Mouse (Mus musculus) forebrain, embryonic 10.5 days (tissue): Measurements from ENCODE around the gene Olfr1555-ps1. TPM values are rescaled to one million over a fixed set of nuclear protein-coding genes. Genes with fewer than 3 reads are reported as not detected.
"Not testable (repeated sequence)": the region's sequence is repeated elsewhere in the genome, so short reads cannot be mapped to it uniquely, and the experiment has no call there.

Source experiments
- DNase-seq: peaks from one replicate; pipeline ENCODE4 v3.0.0-alpha.2; 2017; ENCODE audit warnings: low spot score; ENCODE audit errors: extremely low spot score
- H3K27ac ChIP-seq: fragments of 300-500 bp; sonication (generic); 2 replicates; pipeline ENCODE4 v1.5.1; 2016; ENCODE audit warnings: mild to moderate bottlenecking
- H3K27me3 ChIP-seq: fragments of 300-500 bp; sonication (generic); 2 replicates; pipeline ENCODE4 v1.6.1; 2016; ENCODE audit warnings: mild to moderate bottlenecking; ENCODE audit not compliant: poor library complexity, severe bottlenecking
- H3K36me3 ChIP-seq: fragments of 300-500 bp; sonication (generic); replicated peaks from 2 replicates; pipeline ENCODE4 v1.6.1; 2016; ENCODE audit warnings: mild to moderate bottlenecking, moderate library complexity
- H3K4me1 ChIP-seq: fragments of 300-500 bp; sonication (generic); 2 replicates; pipeline ENCODE4 v1.6.1; 2016
- H3K4me3 ChIP-seq: fragments of 300-500 bp; sonication (generic); 2 replicates; pipeline ENCODE4 v1.5.1; 2016; ENCODE audit warnings: mild to moderate bottlenecking, moderate library complexity
- H3K9me3 ChIP-seq: fragments of 300-500 bp; sonication (generic); 2 replicates; pipeline ENCODE4 v1.6.1; 2016; ENCODE audit warnings: mild to moderate bottlenecking, moderate library complexity
- WGBS: fragments of 180-500 bp; shearing (Covaris S2); methylation state at CpG from one replicate; pipeline ENCODE4 v1.1.7; 2016; 5-methylcytosine and 5-hydroxymethylcytosine counted together
- polyA plus RNA-seq: library from polyadenylated mRNA; unstranded; fragments of >200 nt; fragmentation: Nextera tagmentation; extraction: Ambion mirVana; gene quantifications from 2 replicates; pipeline ENCODE4 v1.2.1, GENCODE M21; 2016

Olfr1555-ps1 gene
- not detected in 2 replicates for polyA plus RNA-seq

DNA sequence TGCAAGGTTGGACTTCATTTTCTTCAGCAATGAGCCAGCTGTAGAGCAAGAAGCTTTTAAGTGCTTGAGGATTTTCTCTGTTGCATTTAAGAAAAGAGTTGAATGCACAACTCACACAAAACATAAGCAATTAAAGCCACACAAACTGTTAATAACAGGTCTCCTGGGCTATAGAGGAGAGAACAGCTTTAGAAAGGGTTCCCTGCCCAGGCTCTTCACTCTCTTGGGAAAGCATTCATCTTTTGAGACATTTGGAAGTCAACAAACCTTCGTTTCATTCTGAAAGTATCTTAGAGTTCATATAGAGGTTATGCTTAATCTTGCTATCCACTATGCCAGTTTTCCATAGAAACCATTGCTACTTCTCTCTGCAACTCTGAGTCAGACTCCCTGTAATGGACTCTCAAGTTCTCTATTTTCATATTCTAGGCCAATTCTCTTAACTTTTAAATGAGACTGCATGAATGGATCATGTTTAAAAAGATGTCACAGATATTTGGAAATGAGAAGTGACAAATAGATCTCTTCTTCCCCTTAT, at the start of gene Olfr1555-ps1:
Gene Olfr1555-ps1 (minus strand): TSS at position 51 of the 538 bp plus-strand sequence.
- H3K27me3 ChIP-seq, DNase-seq, H3K9me3 ChIP-seq, H3K4me1 ChIP-seq, H3K4me3 ChIP-seq, H3K27ac ChIP-seq, H3K36me3 ChIP-seq: not testable (repeated sequence)
- WGBS: 61% methylated on average over 1 of the region's 1 CpGs

DNA sequence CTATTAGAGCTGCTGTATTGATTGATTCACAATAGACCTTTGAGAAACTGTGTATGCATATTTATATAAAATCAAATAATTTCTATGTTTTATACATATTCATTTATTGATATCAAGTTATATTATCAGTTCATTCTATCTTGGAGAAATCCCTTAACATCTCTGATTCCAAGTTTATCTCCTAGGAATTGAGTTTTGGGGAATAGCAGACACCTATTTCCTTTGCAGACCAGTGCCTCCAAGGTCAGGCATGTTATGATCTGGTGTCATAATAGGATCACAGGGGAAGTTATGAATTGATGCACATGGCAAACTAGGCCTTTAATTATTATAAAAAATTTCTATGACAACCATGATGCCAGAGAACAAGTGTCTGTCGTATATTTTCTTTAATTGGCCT, 30.4 kb upstream of the Olfr1555-ps1 start, which contains the start of gene Olfr1431:
Gene Olfr1431 (plus strand): TSS at position 301 of the 400 bp plus-strand sequence.
- H3K27ac ChIP-seq: no peak within 1 kb of the TSS
- H3K4me1 ChIP-seq: no peaks in the 10 kb centered on the region
- H3K36me3 ChIP-seq: no peaks in the 10 kb centered on the region
- no peaks in the 10 kb centered on the region for H3K27me3 ChIP-seq
- H3K4me3 ChIP-seq: no peak within 1 kb of the TSS
- WGBS: 79% methylated on average over 1 of the region's 1 CpGs
- DNase-seq: no peak
- peaks cover 7% of the 10 kb centered on the region; the same call in 1 of the 2 replicates for H3K9me3 ChIP-seq

DNA sequence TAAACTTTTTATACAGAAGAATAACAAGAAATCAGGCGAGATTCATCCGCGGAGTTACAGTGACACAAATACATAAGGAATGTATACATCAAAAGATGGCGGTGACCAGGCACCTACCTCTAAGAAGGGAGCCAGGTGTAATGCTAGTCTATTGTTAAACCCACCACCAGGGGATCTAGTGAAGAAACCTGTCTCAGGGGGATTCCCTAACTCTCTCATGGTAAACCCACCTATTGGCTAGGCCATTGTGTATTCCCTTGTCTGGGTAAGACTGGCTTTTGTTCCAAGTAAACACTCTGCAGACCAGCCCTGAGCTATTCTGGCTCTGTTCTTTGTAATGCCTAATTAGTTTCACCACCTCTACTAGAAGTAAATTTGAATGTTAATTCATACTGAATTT, 29.2 kb upstream of the Olfr1555-ps1 start:
- 80% methylated on average over 4 of the region's 4 CpGs for WGBS
- not testable (repeated sequence) for H3K4me1 ChIP-seq, H3K27ac ChIP-seq, H3K27me3 ChIP-seq, H3K4me3 ChIP-seq, H3K36me3 ChIP-seq, DNase-seq, H3K9me3 ChIP-seq

DNA sequence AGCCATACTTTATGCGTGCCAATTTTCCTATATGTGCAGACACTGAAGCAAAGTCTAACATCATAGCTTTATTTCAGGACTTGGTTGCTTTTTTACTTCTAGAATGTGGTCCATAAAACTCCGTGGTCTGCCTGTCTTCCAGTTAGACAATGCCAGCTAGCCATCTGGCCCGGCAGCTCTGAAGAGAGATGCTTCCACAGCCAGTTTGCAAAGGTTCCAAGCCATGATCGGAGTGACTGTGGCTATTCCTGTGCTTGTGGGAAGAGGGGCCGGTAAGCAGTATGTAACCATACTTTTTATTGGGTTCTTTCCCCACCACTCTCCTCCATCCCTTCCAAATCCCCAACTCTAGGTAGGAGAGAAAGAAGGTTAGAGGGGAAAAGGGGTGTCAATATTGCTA, 5.5 kb upstream of the Olfr1555-ps1 start:
- DNase-seq: not testable (repeated sequence)
- WGBS: 86% methylated on average over 5 of the region's 5 CpGs

DNA sequence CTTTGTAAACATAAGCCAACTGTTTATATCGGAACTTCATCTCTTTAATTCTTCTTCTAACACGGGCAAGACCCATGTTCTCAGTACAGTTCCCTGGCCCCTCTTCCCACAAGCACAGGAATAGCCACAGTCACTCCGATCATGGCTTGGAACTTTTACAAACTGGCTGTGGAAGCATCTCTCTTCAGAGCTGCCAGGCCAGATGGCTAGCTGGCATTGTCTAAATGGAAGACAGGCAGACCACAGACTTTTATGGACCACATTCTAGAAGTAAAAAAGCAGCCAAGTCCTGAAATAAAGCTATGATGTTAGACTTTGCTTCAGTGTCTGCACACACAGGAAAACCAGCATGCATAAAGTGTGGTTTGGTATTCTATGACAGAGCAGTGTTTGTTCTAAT, 24.5 kb downstream of the Olfr1555-ps1 start:
- Histone ChIP-seq H3K27ac (no peak overlapping the region), H3K4me1 (no peaks in the 10 kb centered on the region), H3K27me3 (no peaks in the 10 kb centered on the region), H3K4me3 (no peak overlapping the region), H3K9me3 (no peaks in the 10 kb centered on the region), H3K36me3 (no peaks in the 10 kb centered on the region)
- DNase-seq: no peak
- 88% methylated on average over 3 of the region's 3 CpGs for WGBS

More for the DNA sequence above, 5.5 kb upstream of the Olfr1555-ps1 start:
- H3K36me3 ChIP-seq, H3K9me3 ChIP-seq, H3K27ac ChIP-seq, H3K27me3 ChIP-seq, H3K4me1 ChIP-seq, H3K4me3 ChIP-seq: not testable (repeated sequence)

DNA sequence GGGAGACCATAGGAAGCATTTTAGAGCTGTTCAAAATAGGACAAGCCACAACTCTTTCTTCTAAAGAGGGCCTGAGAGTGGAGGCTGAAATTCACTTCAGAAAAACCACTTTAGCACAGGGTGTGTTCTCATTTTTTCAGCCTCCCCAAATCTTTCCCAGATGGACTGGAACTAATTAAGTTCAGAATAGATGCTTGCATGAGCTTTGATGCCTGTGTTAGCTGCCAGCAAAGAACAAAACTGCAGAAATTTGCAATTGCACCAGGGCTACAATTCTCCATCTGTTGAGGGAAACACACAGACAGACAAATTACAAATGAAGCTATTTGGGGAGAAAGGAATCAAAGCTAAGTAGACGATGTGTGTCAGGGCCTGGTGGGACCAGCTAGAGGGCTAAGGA, 26.6 kb downstream of the Olfr1555-ps1 start:
- Histone ChIP-seq H3K27ac (no peak overlapping the region), H3K36me3 (no peaks in the 10 kb centered on the region), H3K9me3 (no peaks in the 10 kb centered on the region), H3K4me1 (no peaks in the 10 kb centered on the region), H3K4me3 (no peak overlapping the region), H3K27me3 (no peaks in the 10 kb centered on the region)
- WGBS: 50% methylated on average over 1 of the region's 1 CpGs
- no peak for DNase-seq

DNA sequence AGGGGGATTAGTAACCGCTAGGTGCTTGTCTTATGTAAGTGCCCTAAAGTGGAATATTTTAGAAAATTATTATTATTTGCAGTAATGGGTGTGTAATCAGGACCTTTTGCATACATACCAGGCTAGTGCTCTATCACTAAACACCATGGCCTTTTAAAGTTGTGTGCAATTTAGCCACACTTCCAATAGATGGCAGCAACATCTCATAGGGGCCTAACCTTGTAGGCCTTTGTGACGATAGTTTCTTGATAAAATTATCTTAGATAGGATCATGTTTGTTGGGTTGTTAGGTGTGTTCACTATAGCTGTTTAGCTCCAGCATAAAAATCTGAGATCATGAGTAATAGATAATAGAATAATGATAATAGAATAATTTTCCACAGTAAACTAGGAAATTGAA, 35.6 kb downstream of the Olfr1555-ps1 start:
- H3K27me3 ChIP-seq: no peaks in the 10 kb centered on the region
- H3K9me3 ChIP-seq: no peaks in the 10 kb centered on the region
- no peak overlapping the region for H3K4me3 ChIP-seq
- WGBS: 35% methylated on average over 2 of the region's 2 CpGs
- H3K36me3 ChIP-seq: no peaks in the 10 kb centered on the region
- no peaks in the 10 kb centered on the region for H3K4me1 ChIP-seq
- no peak for DNase-seq
- H3K27ac ChIP-seq: no peak overlapping the region

DNA sequence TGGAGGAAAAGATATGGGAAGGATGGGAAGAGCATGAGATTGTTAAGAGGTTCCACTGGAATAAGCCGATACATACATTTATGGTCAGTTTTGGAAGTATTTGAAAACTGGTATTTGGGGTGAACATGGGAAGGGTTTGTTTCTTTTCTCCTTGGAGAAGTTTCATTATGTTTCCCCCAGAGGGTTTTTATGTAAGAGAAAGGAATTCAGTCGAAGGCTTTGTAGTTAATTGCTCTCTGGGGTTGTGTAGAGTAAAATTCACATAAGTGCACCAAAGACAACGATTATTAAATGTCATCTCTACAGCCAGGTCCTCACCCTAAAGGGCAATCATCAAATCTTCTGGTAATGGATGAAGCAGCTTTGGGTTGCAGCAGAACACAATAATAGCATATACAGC, 46.8 kb downstream of the Olfr1555-ps1 start, which contains the start of gene Olfr76:
Gene Olfr76 (minus strand): TSS at position 101 of the 400 bp plus-strand sequence.
- H3K4me3 ChIP-seq: no peak within 1 kb of the TSS
- H3K9me3 ChIP-seq: no peaks in the 10 kb centered on the region
- WGBS: 82% methylated on average over 3 of the region's 3 CpGs
- H3K4me1 ChIP-seq: no peaks in the 10 kb centered on the region
- H3K36me3 ChIP-seq: no peaks in the 10 kb centered on the region
- no peaks in the 10 kb centered on the region for H3K27me3 ChIP-seq
- DNase-seq: no peak
- no peak within 1 kb of the TSS for H3K27ac ChIP-seq

DNA sequence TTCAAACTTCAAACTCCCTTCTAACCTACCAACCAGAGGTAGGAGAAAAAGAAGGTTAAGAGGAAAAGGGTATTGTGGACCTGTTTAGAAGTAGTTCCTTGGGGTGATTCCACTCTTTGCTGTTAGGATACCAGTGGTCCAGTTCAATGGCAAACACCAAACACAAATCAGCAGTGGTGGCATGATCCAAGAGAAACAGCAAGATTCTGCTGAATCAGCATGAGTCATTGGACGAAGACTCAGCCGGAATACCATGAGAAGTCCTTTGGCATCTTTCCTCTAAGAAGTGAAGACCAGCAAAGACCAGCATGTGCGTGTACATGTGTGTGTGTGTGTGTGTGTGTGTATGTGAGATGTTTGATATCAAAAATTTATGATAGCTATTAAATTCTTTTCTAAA, 53.4 kb downstream of the Olfr1555-ps1 start:
- 93% methylated on average over 3 of the region's 3 CpGs for WGBS
- H3K27ac ChIP-seq: no peak overlapping the region

DNA sequence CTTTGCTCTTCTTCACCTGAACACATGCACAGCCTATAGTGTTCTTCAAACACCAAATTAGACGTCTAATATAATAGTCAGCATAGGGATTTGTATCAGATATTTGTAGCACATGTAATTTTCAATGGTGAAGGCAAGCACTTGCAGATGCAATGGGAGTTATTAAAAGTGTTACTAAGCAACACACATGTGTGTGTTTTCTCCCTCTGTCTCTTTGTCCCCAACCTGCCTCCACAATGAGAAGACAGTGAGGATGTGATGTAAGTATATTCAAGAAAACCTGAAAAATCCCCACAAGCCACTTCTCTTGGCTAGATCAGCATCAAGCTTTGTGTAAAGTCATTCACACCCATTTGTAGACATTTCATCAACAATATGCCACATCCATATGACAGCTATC, 54.1 kb downstream of the Olfr1555-ps1 start, which contains the start of gene Olfr1428:
Gene Olfr1428 (minus strand): TSS at position 101 of the 400 bp plus-strand sequence.
- Histone ChIP-seq H3K9me3 (no peaks in the 10 kb centered on the region), H3K27ac (no peak within 1 kb of the TSS), H3K4me3 (no peak within 1 kb of the TSS), H3K4me1 (no peaks in the 10 kb centered on the region), H3K27me3 (no peaks in the 10 kb centered on the region), H3K36me3 (no peaks in the 10 kb centered on the region)
- 82% methylated on average over 1 of the region's 1 CpGs for WGBS
- no peak for DNase-seq

More for the DNA sequence above, 53.4 kb downstream of the Olfr1555-ps1 start:
- DNase-seq: no peak
- H3K27me3 ChIP-seq: no peaks in the 10 kb centered on the region
- H3K4me3 ChIP-seq: no peak overlapping the region
- H3K4me1 ChIP-seq: no peaks in the 10 kb centered on the region
- no peaks in the 10 kb centered on the region for H3K9me3 ChIP-seq
- no peaks in the 10 kb centered on the region for H3K36me3 ChIP-seq

Other genes starting within 250 kb of the Olfr1555-ps1 start
- gene Osbp, start 204.2 kb downstream of the Olfr1555-ps1 start, polyA plus RNA-seq: 3.2 and 3.3 TPM in 2 replicates
- 0.04 TPM in 2 replicates for gene Olfr1423, start 128.8 kb downstream of the Olfr1555-ps1 start, polyA plus RNA-seq
- gene Olfr1424, start 107.4 kb downstream of the Olfr1555-ps1 start, polyA plus RNA-seq: not detected in 2 replicates
- gene Olfr1425, start 92.4 kb downstream of the Olfr1555-ps1 start, polyA plus RNA-seq: not detected in 2 replicates
- gene Olfr1426, start 78.1 kb downstream of the Olfr1555-ps1 start, polyA plus RNA-seq: not detected in 2 replicates
- gene Olfr1427, start 66.8 kb downstream of the Olfr1555-ps1 start, polyA plus RNA-seq: not detected in 2 replicates
- gene Olfr1428, start 54.2 kb downstream of the Olfr1555-ps1 start, polyA plus RNA-seq: not detected in 2 replicates
- gene Olfr76, start 46.9 kb downstream of the Olfr1555-ps1 start, polyA plus RNA-seq: not detected in 2 replicates
- gene Olfr1431, start 30.5 kb upstream of the Olfr1555-ps1 start, polyA plus RNA-seq: not detected in 2 replicates
- gene Olfr1432, start 62.5 kb upstream of the Olfr1555-ps1 start, polyA plus RNA-seq: not detected in 2 replicates
- not detected in 2 replicates for gene Olfr262, start 71.5 kb upstream of the Olfr1555-ps1 start, polyA plus RNA-seq
- gene Olfr235, start 90.9 kb upstream of the Olfr1555-ps1 start, polyA plus RNA-seq: not detected in 2 replicates
- not detected in 2 replicates for gene Olfr1434, start 109.7 kb upstream of the Olfr1555-ps1 start, polyA plus RNA-seq
- gene Olfr1436, start 129.0 kb upstream of the Olfr1555-ps1 start, polyA plus RNA-seq: not detected in 2 replicates
- not detected in 2 replicates for gene Olfr1437, start 155.0 kb upstream of the Olfr1555-ps1 start, polyA plus RNA-seq
- gene Olfr1438-ps1, start 165.8 kb upstream of the Olfr1555-ps1 start, polyA plus RNA-seq: not detected in 2 replicates
- gene Olfr1440, start 217.2 kb upstream of the Olfr1555-ps1 start, polyA plus RNA-seq: not detected in 2 replicates
- not detected in 2 replicates for gene Olfr1441, start 247.3 kb upstream of the Olfr1555-ps1 start, polyA plus RNA-seq